Mouse (Mus musculus) olfactory bulb, adult 2 months (tissue): ENCODE measurements at regions not wholly inside any gene's neighbourhood (a gene's known extent, or its start where the extent isn't known, plus 50 kb on each side); places are given as distances from the start of the nearest gene placed in this dataset.

Source experiments
- H3K27ac ChIP-seq: fragments of 200-500 bp; 2 replicates; pipeline ENCODE4 v1.5.1; 2012; ENCODE audit warnings: low read depth, low read length; ENCODE audit not compliant: insufficient read depth
- H3K4me1 ChIP-seq: fragments of 200-500 bp; 2 replicates; pipeline ENCODE4 v1.6.1; 2012; ENCODE audit warnings: low read length; ENCODE audit not compliant: control insufficient read depth, insufficient read depth
- H3K4me3 ChIP-seq: fragments of 200-500 bp; 2 replicates; pipeline ENCODE4 v1.5.1; 2012; ENCODE audit warnings: mild to moderate bottlenecking, low read depth, low read length, moderate library complexity; ENCODE audit not compliant: insufficient read depth
- CTCF ChIP-seq: fragments of 200-500 bp; IDR thresholded peaks from 2 replicates; pipeline ENCODE4 v1.5.1; 2012; ENCODE audit warnings: low read depth, mild to moderate bottlenecking, low read length, moderate library complexity; ENCODE audit not compliant: insufficient read depth
- POLR2A ChIP-seq: fragments of 200-500 bp; IDR thresholded peaks from 2 replicates; pipeline ENCODE4 v1.6.1; 2012; ENCODE audit warnings: mild to moderate bottlenecking, low read depth, low read length, moderate library complexity; ENCODE audit not compliant: insufficient read depth
- WGBS: fragments of 180-500 bp; shearing (Covaris S2); methylation state at CpG from one replicate; pipeline ENCODE4 v1.1.7; 2018; 5-methylcytosine and 5-hydroxymethylcytosine counted together

DNA sequence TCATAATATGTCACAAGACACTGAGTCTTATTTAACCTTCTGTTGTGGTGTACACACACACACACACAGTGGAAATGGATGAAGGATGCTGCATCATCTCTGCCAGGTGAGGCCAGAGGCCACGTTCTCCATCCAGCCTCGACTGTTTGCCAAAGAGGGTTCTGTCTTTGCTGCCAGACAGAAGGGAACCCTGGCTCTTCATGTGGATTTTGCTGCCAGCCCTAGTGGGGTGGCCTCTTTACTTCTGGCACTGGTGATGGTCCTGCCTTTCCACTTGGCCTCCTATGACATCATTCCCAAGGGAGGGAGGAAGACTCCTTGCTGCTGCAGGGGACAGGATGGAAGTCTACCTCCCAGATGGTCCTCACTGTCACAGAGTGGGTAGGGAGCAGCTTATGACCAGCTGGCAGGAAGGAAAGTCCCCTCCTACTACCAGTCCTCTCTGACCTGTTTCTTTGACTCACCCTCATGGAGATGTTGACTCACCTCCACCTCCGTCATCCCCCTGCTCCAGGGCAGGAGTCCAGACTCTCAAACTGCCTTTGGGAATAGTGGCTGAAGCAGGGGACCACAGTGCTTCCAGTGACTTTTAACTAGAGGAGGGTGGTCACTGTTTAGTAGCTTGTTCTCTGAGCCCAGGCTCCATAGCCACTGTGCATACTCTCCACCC lies 122.4 kb upstream of the Mpp6 start:
- Histone ChIP-seq H3K4me3 (no peak overlapping the region), H3K27ac (no peak overlapping the region), H3K4me1 (no peaks in the 10 kb centered on the region)
- TF ChIP-seq CTCF (no peak), POLR2A (no peak)
- WGBS: 62% methylated on average over 3 of the region's 3 CpGs

DNA sequence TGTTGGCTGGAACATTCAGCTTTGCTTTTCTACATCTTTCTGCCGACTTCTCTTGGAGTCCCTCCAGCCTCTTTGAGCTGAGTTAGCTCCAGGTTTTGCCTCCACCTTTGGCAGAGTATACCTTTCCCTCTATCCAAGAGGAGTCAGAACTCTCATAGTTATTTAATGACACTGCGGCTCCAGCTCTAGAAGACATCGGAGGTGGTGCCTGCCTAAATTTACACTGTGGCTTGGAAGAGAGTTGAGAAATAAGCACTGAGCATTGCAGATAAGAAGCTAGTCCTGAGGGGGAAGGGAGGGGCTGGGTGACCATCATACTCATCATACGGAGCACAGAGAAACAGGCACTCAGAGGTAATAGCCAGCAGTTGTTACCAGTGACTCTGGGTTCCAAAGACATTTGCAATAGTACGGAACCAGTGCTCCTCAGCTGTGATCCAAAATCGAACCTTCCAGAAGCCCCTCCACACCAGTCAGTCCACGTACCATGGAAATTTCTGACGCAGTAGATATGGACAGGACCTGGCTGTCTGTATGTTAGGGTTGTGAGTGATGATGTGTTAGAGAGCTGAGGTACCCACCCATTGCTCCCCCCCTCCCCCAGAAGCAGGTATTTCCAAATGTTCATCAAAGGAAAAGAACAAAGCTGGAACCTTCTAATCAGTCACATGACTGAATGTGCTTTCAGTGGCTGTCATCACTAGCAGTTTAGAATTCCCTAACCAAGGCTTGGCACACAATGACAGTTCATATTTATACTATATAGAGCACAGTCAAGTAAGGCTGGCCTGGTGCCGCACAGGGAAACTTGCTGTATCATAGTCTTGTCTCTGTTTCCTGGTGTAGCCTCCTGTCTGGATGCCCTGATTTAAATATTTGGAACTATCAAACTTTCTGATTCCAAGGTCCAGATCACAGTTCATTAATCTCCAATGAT lies 120.2 kb upstream of the Mpp6 start:
- H3K4me1 ChIP-seq: no peaks in the 10 kb centered on the region
- 91% methylated on average over 9 of the region's 9 CpGs for WGBS
- TF ChIP-seq POLR2A (no peak), CTCF (no peak)
- H3K4me3 ChIP-seq: no peak overlapping the region
- H3K27ac ChIP-seq: no peak overlapping the region

DNA sequence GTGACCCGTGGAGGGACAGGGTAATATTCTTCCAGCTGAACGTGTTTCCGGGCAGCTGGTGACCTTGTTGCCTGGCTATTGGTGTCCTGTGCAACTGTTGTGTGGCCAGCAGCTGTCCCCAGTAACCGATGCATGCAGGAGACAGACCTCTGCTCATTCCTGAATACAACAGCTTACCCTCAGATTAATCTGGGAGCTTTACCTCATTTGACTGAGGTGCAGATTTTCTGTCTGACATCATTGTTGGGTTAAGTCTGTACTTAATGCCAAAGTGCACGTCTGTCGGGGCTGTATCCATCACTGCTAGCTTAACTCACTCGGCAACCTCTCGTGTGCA lies 119.6 kb upstream of the Mpp6 start:
- Histone ChIP-seq H3K4me3 (no peak overlapping the region), H3K27ac (no peak overlapping the region), H3K4me1 (no peaks in the 10 kb centered on the region)
- no peak for TF ChIP-seq POLR2A
- TF ChIP-seq CTCF: no peak
- WGBS: 63% methylated on average over 8 of the region's 8 CpGs

GRCm38 (mm10) chr6:49999365-49999764 lies 110.7 kb upstream of the Mpp6 start:
- H3K27ac ChIP-seq: no peak overlapping the region
- WGBS: 46% methylated on average over 11 of the region's 11 CpGs
- TF ChIP-seq CTCF (no peak), POLR2A (no peak)
- H3K4me3 ChIP-seq: no peak overlapping the region
- no peaks in the 10 kb centered on the region for H3K4me1 ChIP-seq

DNA sequence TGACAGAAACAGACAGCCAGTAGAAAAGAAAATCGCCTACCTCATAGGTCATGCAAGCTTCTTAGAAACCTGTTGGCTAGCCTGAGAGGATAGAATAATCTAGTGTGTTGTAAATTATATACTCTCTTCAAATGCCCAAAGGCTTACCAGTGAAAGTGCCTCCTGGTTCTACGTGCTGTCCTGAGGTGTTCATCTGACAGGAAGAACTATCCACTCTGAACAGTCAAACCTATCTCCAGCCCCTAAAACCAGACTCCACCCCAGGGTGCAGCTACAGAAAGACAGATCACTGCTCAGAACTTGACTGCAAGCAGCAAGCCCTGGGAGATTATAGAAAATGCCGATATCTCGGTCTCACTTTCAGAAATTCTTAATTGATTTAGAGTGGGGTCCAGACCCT lies 102.0 kb upstream of the Mpp6 start:
- H3K4me3 ChIP-seq: no peak overlapping the region
- 96% methylated on average over 4 of the region's 4 CpGs for WGBS
- TF ChIP-seq CTCF: no peak
- TF ChIP-seq POLR2A: no peak
- H3K4me1 ChIP-seq: no peaks in the 10 kb centered on the region
- H3K27ac ChIP-seq: no peak overlapping the region

DNA sequence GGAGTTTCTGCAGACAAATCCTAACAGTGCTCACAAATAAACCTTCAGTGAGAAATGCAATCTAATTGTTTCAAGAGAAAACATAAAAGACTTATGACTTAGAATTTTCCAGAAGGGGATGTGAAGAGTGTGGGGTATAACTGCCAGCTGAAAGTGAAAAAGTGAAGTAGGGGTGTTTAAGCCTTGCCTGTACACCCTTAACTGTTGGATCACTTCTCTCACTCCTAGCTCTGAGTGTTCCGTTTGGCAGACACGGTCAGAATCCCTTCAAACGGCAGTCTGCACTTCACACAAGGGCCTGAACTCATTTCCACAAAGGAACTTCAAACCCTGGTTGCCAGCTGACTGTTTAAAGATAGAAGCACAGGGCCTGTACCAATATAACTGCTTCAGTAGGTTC lies 101.2 kb upstream of the Mpp6 start:
- TF ChIP-seq POLR2A (no peak), CTCF (no peak)
- no peaks in the 10 kb centered on the region for H3K4me1 ChIP-seq
- WGBS: 40% methylated on average over 3 of the region's 3 CpGs
- H3K4me3 ChIP-seq: no peak overlapping the region
- no peak overlapping the region for H3K27ac ChIP-seq

DNA sequence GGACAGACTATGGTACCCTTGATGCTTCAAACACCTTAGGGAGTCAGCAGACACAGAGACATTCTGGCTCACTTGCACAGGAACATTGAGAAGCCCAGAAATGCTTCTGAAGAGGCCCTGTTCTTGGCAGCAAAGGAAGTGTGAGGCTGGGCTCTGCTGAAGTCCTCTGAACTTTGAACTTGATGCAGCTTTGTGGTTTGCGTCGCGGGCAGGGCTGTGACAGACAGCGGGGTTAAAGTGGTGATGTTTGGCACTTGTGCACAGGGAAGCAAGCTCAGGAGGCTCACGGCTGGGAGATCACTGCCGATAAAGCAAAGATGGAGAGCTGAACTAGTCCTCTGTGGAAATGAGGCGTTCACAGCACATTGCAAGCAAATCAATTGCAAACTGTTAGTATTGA lies 100.7 kb upstream of the Mpp6 start:
- Histone ChIP-seq H3K4me3 (no peak overlapping the region), H3K27ac (no peak overlapping the region), H3K4me1 (no peaks in the 10 kb centered on the region)
- 77% methylated on average over 7 of the region's 7 CpGs for WGBS
- TF ChIP-seq CTCF: no peak
- no peak for TF ChIP-seq POLR2A

- Histone ChIP-seq H3K4me1 (no peaks in the 10 kb centered on the region), H3K4me3 (no peak overlapping the region), H3K27ac (no peak overlapping the region)
- TF ChIP-seq CTCF (no peak), POLR2A (no peak)
- 70% methylated on average over 5 of the region's 5 CpGs for WGBS
These were observed 100.2 kb upstream of the Mpp6 start for GRCm38 (mm10) chr6:50009856-50010255.

DNA sequence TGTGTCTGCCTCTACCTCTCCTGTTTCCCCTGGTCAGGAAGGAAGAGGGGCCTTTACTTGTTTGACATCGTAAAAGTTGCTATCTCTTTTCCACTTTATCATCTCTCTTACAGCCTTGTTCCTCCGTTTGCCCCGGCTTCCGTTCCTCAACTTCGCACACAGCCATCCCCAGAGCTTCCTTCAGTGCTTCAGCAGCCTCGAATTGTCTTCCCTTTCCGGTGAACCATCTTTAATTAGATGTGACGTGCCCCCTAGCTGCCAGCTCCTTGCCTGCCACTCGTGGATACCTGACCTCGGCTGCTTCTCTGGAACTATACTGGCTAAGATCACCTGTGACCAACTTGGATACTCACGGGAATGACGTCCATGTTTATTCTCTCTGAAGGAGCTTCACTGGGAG lies 99.0 kb upstream of the Mpp6 start:
- Histone ChIP-seq H3K4me3 (no peak overlapping the region), H3K4me1 (no peaks in the 10 kb centered on the region), H3K27ac (no peak overlapping the region)
- TF ChIP-seq CTCF: no peak
- no peak for TF ChIP-seq POLR2A
- WGBS: 93% methylated on average over 12 of the region's 12 CpGs
